Mouse (Mus musculus) spleen, postnatal 10 days (tissue): ENCODE measurements around the gene Dcakd.

Source experiments
- DNase-seq, 2 experiments: peaks; one replicate each; pipeline ENCODE4 v3.0.0; 2021 to 2022; ENCODE audit warnings: low spot score in 2 of 2

Gene Dcakd

DNA sequence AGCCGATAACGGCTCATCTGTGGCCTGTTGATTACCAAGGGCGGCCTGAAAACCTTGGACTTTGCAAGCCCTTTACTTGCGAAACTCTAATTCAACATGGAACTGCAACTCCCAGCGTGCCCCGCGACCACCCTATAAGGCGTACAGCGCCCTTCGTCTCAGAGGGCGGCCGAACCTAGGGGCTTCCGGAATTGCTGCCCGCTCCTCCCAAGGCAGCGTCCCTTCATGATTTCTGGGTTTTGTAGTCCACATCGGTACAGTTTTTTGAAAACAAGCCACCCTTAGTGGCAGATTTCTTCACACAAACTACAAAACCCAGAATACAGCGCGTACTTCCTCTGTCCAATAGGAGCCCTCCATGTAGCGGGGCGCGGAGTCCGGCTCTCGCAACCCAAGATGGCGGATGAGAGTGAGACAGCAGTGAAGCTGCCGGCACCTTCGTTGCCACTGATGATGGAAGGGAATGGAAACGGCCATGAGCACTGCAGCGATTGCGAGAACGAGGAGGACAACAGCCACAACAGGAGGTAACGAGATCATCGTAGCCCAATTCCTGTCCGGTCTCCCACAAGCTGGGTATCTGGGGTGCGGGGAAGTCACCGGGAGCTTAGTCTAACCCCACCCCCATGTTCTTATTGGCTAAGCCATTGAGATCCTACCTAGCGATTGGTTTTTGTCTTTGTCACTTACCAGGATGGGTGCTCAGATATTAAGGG is at the start of gene Dcakd, which contains the start of gene Nmt1:
Gene Dcakd, minus strand, starts transcription at position 158 of the 716 bp plus-strand sequence.
Gene Nmt1, plus strand, starts transcription at position 15 of the 716 bp plus-strand sequence.
- DNase-seq = peak; percentile 94 to 95

DNA sequence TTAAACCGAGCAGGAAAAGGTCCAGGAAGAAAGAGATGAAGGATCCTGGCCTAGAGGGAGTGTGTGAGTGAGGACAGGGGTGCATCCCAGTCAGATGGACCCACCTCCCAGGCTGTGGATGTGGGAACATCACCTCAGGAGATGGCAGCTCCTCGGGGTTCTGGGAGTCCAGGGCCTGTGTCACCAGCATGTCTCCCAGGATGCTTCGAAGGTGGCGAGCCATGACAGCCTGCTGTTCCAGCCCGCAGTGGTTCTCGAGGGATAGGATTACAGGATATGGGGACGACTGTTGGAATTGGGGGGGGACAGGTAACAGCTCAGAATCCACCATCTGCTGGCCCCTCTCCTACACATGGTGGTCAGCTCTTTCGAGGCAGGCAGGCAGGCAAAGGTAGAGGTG is 48.4 kb upstream of the Dcakd start:
- no peak for DNase-seq

GRCm38 (mm10) chr11:103076010-103076409 is 47.9 kb upstream of the Dcakd start:
- DNase-seq = peak in 1 of 2 experiments; percentile 66

DNA sequence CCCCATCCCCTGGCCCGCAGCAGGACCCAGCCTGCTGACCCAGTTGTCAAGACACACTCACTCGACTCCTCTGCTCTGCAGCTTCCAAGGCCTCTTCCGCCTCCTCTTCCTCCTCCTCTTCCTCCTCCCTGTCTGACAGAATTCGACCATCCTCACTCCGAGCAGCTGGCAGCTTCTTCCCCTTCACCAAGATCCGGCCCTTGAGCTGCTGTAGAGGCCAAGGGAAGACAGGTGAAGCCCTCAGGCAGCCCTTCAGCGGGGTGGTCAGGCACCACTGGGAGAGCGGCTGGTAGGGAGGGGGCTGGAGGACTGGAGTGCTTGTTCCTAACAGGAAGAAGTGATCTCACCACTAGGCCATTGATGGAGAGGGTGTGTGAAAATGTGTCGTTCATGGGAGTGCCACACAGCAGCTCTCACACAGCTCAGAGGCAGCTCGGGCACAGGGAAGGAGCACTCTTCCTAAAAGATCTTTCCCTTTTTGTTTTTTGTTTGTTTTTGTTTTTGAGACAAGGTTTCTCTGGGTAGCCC is 46.7 kb upstream of the Dcakd start:
- no peak for DNase-seq

- DNase-seq = no peak
Observed at GRCm38 (mm10) chr11:103074121-103074650, 46.1 kb upstream of the Dcakd start.

DNA sequence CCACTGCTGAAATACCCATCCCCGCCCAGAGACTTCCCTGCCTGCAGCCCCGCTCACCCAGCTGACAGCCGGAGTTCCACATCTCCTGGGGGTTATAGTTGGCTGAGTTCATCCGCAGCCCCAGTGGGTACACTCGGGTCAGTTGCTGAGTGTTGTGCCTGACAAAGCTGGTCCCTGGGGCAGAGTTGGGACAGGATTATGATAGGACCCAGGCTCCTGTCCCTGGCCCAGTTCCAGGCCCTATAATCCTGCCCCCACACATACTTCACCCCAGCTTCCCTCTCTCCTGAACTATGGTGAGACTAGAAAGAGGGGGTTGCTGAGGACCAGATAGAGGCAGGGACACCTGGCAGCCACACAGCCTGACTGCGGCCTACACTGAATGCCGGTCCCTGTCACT is 45.5 kb upstream of the Dcakd start:
- DNase-seq = no peak

GRCm38 (mm10) chr11:103070322-103070880 is 42.3 kb upstream of the Dcakd start:
- DNase-seq = no peak

GRCm38 (mm10) chr11:103069731-103070130 is 41.6 kb upstream of the Dcakd start:
- no peak for DNase-seq

DNA sequence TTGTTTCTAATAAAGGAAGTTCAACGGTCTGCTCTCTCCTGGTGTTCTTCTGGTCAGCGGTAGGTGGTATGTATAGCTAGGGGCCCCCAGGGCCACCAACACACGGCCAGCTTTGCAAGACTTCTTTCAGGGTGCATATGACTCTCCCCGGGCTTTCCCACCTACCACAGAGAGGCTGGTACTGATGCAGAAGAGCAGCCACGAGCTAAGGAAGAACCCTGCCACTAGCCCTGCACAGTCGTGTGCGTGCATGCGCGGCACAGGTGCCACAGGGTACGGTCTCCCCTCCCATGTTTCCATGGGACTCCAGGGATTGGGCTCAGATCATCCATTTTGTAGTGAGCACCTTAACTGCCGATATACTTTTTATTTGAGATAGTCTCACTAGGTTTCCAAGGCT is 40.8 kb upstream of the Dcakd start:
- DNase-seq = no peak

GRCm38 (mm10) chr11:103068272-103068671 is 40.1 kb upstream of the Dcakd start:
- no peak for DNase-seq

GRCm38 (mm10) chr11:103067457-103068001 is 39.4 kb upstream of the Dcakd start:
- no peak for DNase-seq

DNA sequence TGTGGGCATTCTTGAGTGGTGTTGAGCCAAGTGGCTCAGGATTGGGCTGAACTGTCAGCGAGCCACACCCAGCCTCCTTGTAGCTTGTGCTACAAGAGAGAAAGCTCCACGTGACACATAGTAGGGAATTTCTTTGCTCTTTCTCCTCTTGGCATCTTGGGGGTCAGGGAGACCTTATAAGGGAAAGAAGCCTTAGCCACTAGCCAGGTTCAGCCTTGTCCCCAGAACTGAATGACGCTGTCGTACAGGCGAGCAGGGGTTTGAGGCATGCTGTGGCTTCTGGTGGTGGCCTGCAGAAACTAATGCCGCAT is 38.9 kb upstream of the Dcakd start:
- no peak for DNase-seq

DNA sequence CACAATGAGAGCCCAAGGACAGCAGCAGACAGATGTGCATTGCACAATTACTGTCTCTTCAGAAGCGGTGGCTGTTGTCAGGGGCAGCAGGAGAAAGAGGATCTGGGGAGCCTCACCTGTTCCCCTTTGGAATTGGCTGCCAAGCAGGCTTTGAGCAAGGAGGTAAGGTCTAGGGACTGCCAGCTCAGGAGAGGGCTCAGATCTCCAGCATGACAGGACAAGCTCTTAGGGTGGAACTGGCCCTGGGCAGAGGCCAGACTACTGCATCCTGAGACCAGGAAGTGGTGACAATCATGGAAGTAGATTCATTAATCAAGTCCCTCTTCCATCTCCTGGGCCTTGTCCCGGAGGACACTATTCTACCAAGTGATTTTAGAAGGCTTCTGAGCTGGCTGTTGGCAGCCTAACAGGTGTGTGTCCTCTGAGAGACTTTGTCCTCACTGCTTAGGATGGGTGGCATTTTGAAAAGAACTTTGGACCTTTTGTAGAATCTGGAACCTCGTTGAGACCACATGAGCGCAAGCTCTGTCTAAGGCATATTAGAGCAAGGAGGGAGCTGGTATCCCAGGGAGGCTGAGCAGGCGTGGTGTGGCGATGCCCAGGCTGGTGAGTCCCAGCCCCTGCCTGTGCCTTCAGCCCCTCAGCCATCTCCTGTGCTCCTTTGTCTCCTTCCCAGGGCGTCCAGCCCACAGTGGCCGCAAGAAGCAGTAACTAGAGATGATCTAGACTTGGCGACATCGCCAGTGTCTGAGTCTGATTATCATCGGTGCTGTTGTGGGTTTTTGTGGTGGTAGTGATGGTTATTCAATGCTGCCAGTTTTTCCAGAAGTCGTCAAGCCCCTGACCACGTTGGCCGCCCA is 38.3 kb upstream of the Dcakd start:
- no peak for DNase-seq

DNA sequence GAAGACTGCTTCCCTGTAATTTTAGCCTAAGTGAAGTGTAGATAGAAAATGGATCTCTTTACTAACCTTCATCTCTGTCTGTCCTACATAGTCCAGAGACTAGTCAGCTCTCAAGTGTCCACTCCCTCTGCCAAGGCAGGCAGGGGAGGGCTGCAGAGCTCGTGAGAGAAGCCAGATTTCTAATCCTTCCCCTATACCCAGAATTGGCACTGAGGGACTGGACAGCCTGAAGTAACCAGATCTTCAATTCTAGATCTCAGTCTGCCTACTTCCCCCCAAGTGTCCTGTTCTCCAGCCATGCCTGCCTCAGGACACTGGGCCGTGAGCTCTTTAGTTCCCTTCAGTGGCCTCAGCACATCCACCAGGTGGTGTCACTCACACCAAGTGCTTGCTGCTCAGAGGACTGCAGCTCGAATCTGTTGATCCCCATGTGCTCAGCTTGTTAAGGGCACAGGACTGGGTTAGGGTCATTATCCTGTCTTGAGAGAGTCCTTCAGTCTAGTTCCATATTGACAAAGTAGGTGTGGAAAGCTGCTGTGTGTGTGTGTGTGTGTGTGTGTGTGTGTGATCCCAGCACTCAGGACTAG is 30.5 kb upstream of the Dcakd start:
- no peak for DNase-seq

GRCm38 (mm10) chr11:103056636-103057035 is 28.5 kb upstream of the Dcakd start:
- DNase-seq = no peak

- peak; percentile 62 to 82 for DNase-seq
Observed at GRCm38 (mm10) chr11:103054798-103055197, 26.7 kb upstream of the Dcakd start.

DNA sequence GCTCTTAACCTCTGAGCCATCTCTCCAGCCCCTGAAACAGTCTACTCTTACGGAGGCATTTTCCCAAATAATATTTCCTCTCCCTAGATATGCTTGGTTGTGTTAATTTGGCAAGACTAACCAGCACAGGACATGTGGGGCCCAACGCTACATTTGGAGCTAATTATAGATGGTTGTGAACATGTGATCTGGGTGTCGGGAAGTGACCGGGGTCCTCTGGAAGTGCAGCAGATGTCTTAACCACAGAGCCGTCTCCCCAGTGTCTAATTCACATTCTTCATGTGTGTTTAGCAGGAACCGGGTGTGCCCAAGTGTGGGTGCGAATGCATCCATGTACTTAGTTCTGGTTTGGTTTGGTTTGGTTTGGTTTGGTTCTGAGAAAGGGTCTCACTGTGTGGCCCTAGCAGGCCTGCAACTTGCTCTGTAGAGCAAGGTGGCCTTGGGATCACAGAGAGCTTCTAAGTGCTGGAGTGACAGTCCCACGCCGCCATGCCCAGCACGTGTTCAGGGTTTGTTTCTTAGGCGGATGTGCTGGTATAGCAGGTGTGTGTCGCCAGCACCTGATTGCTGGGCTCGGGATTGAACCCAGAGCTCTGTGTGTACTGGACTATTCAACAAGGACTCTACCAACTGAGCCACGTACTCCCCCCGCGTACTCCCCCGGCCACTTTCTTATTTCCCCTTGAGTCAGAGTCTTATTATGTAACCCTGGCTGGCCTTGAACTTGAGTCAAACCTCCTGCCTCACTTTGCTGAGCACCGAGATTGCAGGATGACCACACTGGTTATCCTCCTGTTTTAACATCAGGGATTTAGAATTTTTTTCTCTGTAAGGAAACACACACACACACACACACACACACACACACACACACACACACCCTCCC is 25.3 kb upstream of the Dcakd start:
- no peak for DNase-seq

GRCm38 (mm10) chr11:103052078-103052477 is 23.9 kb upstream of the Dcakd start:
- DNase-seq = no peak

GRCm38 (mm10) chr11:103051249-103051691 is 23.1 kb upstream of the Dcakd start:
- no peak for DNase-seq

DNA sequence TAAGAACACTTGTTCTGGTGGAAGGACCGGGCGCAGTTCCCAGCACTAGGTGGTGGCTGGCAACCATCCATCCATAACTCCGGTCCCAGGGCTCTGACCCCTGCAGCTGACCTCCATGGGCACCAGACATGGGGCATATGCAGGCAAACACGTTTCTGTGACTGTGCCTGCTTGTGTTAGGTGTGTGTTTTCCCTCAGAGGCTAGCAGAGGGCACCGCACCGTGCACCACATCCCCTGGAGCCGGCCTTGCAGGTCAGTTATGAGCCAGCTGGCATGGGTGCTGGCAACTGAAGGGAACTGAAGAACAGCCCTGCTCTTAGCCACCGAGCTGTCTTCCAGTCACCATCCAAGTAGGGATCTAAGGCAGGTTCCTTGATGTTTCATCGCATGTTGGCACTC is 22.0 kb upstream of the Dcakd start:
- DNase-seq = no peak
